Mouse (Mus musculus): ENCODE data around the gene Cenpa. TPM values are rescaled to one million over a fixed set of nuclear protein-coding genes. Genes with fewer than 3 reads are reported as not detected.
A peak's percentile ranks its signal among the peaks of the same experiment; 100 is the strongest.

The Cenpa gene
- polyA plus RNA-seq, 1 experiment from 2014 or later = 454 TPM

DNA sequence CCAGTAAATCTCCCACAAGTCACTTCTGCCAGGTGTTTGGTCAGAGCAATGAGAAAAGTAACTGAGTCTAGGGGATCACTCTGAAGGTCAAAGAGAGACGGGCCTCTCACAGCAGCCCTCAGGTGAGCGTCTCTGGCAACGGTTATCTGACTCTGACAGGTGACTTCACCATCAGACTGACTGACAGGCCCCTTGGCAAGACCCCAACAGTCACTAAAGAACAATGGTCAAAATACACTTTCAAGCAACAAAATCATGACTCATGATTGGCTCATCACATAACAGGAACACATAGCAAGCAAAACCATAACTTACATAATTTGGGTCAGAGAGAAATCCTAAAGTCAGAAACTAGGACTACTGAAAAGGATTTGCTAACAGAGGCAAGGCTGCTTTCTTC is 35.3 kb downstream of the Cenpa start:
- Histone ChIP-seq H3K4me1 (ENCODE audit: insufficient read depth) (no peaks in the 10 kb centered on the region), H3K9me3 (ENCODE audit: low read depth, low read length) (no peaks in the 10 kb centered on the region), H3K36me3 (ENCODE audit: insufficient read depth) (no peaks in the 10 kb centered on the region), H3K9ac (no peak overlapping the region), H3K4me2 (no peak overlapping the region), H3K27ac (ENCODE audit: low read depth) (no peak overlapping the region), H3K27me3 (ENCODE audit: insufficient read depth, low read length) (no peaks in the 10 kb centered on the region), H3K4me3 (ENCODE audit: low read depth, low read length) (no peak overlapping the region)
- 67% methylated on average over 3 of the region's 3 CpGs for WGBS
- DNase-seq (no peak), ATAC-seq (ENCODE audit: insufficient read depth) (no peak)
- no peak for TF ChIP-seq CTCF (IDR thresholded peaks at IDR 0.05; ENCODE audit: low read depth)

DNA sequence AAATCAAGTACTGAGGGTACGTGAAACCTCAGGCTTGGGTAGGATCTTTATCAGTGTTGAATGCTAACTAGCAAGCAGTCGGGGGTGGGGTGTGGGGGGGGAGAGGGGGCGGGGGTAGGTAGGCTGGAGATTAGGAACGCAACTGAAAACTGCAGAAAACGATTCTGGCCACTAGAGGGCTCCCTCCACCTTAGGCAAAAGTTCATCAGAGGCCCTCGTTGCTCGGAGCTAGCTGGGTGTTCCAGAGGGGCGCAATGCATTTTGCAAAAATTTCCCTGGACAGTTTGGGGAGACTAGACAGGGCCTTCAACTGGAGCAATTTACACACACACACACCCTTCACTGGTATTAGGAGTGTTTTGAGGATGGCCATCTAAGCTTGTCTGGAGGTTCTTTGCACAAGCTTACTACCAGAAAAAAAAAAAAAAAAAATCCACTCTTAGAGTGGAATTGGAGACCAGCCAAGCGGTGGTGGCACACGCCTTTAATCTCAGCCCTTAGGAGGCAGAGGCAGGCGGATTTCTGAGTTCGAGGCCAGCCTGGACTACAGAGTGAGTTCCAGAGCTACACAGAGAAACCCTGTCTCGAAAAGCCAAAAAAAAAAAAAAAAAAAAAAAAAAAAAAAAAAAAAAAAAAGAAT is 43.3 kb downstream of the Cenpa start:
- 10% methylated on average over 13 of the region's 13 CpGs for WGBS

DNA sequence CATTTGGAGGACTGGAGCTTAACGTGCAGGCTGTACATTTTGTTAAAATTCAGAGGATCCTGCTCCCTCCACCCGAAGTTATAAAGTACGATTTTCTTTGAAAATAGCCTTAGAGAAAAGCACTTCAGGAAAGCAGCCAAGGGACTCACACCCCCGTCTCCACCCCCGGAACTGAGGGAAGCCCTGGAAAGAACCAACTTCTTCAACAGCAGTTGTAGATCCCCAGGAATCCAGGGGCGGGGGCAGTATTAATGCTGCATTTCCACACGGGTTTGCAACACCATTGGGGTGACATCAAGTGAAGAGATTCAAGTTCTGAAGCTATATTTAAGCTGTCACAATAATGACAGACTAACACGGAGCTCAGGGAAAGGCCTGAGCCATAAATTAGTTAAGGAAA is 43.9 kb downstream of the Cenpa start:
- no peaks in the 10 kb centered on the region for H3K36me3 ChIP-seq (ENCODE audit: insufficient read depth)
- H3K4me1 ChIP-seq (ENCODE audit: insufficient read depth) = peaks cover 9% of the 10 kb centered on the region
- H3K27me3 ChIP-seq (ENCODE audit: insufficient read depth, low read length) = peaks cover 46% of the 10 kb centered on the region
- H3K9ac ChIP-seq = no peak overlapping the region
- H3K9me3 ChIP-seq (ENCODE audit: low read depth, low read length) = no peaks in the 10 kb centered on the region
- DNase-seq (peak; percentile 17), ATAC-seq (ENCODE audit: insufficient read depth) (no peak)
- no peak overlapping the region for H3K27ac ChIP-seq (ENCODE audit: low read depth)
- TF ChIP-seq CTCF (IDR thresholded peaks at IDR 0.05; ENCODE audit: low read depth) = no peak
- WGBS = 35% methylated on average over 8 of the region's 8 CpGs
- no peak overlapping the region for H3K4me3 ChIP-seq (ENCODE audit: low read depth, low read length)
- H3K4me2 ChIP-seq = peak overlapping the region; percentile 74; the same call in 1 of the 2 replicates

More for the DNA sequence above, 43.3 kb downstream of the Cenpa start:
- no peak overlapping the region for H3K4me3 ChIP-seq (ENCODE audit: low read depth, low read length)
- no peak overlapping the region for H3K9ac ChIP-seq
- no peaks in the 10 kb centered on the region for H3K9me3 ChIP-seq (ENCODE audit: low read depth, low read length)
- DNase-seq = peak; percentile 96
- H3K27me3 ChIP-seq (ENCODE audit: insufficient read depth, low read length) = peaks cover 42% of the 10 kb centered on the region
- ATAC-seq (ENCODE audit: insufficient read depth) = peak; percentile 26; the same call in 1 of the 2 replicates
- H3K27ac ChIP-seq (ENCODE audit: low read depth) = no peak overlapping the region
- peaks cover 9% of the 10 kb centered on the region for H3K4me1 ChIP-seq (ENCODE audit: insufficient read depth)
- TF ChIP-seq CTCF (IDR thresholded peaks at IDR 0.05; ENCODE audit: low read depth) = peak; percentile 83
- H3K4me2 ChIP-seq = no peak overlapping the region
- H3K36me3 ChIP-seq (ENCODE audit: insufficient read depth) = no peaks in the 10 kb centered on the region

DNA sequence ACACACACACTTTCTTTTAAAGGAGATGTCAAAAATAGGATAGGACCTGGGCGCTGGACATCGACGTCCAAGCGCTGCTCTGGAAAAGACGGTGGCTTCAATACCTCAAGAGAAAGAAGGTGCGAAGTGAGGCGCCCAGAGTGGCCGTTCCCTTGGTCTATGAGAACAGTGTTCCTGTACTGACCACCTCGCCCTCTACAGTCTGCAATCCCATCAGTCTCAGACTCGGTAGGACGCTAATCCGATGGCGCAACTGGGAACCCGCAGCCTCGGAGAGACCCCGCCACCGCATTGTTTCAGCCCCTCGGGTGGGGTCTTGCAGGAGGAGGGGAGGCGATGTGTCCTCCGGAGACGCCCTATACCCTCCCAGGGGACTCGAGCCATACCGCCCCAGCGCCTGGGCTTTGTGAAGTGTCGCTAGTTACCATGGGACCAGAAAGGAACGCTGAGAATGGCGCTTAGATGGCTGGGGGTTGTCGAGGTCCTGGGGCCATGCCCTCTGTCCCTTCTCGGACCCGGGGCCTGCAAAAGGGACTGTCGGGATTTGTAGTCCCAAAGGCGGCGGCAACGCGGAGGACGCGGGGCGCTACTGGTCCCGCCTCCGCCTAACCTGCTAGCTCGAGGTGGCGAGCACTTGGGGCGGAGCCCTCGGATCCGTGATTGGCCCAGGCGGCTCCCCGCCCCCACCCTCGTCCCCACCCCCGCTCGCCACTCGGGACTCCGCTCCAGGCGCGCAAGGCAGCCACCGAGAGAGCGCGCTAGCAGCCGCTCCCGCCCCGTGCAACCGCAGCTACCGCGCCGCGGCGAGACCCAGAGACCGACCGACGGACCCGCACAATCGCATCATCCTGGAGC is 44.8 kb downstream of the Cenpa start, which contains the start of gene Dpysl5:
Gene Dpysl5, plus strand, starts transcription at position 418 of the 855 bp plus-strand sequence.
- no peak within 1 kb of the TSS for H3K27ac ChIP-seq (ENCODE audit: low read depth)
- peak within 1 kb of the TSS; percentile 41 for H3K4me3 ChIP-seq (ENCODE audit: low read depth, low read length)
- no peaks in the 10 kb centered on the region for H3K36me3 ChIP-seq (ENCODE audit: insufficient read depth)
- peaks cover 46% of the 10 kb centered on the region for H3K27me3 ChIP-seq (ENCODE audit: insufficient read depth, low read length)
- H3K4me2 ChIP-seq = peak within 1 kb of the TSS; percentile 74
- peak; percentile 84 for DNase-seq
- 0 out of 2 replicates have a peak, but pooled peaks have one; percentile 10 for TF ChIP-seq CTCF (IDR thresholded peaks at IDR 0.05; ENCODE audit: low read depth)
- WGBS = under 1% methylated on average over 62 of the region's 71 CpGs
- H3K9ac ChIP-seq = peak within 1 kb of the TSS; percentile 47
- peak; percentile 83 for ATAC-seq (ENCODE audit: insufficient read depth)
- H3K9me3 ChIP-seq (ENCODE audit: low read depth, low read length) = no peaks in the 10 kb centered on the region
- H3K4me1 ChIP-seq (ENCODE audit: insufficient read depth) = peaks cover 9% of the 10 kb centered on the region

DNA sequence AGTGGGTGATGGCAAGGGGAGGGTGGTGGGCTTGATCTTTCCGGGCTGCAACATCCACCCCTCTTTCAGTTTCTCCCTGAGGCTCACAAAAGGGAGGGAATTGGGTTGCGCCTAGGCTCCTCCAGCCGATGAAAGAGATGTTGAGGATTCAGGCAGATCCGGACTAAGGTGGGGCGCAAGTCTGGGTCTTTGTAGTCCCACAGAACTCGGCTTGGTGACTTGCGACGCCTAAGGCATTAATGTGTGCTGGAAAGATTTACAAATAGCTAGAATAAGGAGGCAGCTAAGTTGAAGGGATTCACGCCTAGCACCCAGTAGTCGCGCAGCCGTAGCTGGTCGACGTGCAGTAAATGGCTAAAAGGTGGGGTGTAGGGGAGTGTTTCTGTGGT is 45.4 kb downstream of the Cenpa start:
- Histone ChIP-seq H3K4me2 (peak overlapping the region; percentile 74), H3K9ac (peak overlapping the region; percentile 47), H3K9me3 (ENCODE audit: low read depth, low read length) (no peaks in the 10 kb centered on the region), H3K27ac (ENCODE audit: low read depth) (no peak overlapping the region), H3K4me3 (ENCODE audit: low read depth, low read length) (peak overlapping the region; percentile 41), H3K36me3 (ENCODE audit: insufficient read depth) (no peaks in the 10 kb centered on the region), H3K27me3 (ENCODE audit: insufficient read depth, low read length) (peaks cover 46% of the 10 kb centered on the region), H3K4me1 (ENCODE audit: insufficient read depth) (peaks cover 9% of the 10 kb centered on the region)
- WGBS = under 1% methylated on average over 14 of the region's 14 CpGs
- DNase-seq (no peak), ATAC-seq (ENCODE audit: insufficient read depth) (no peak)
- no peak for TF ChIP-seq CTCF (IDR thresholded peaks at IDR 0.05; ENCODE audit: low read depth)

DNA sequence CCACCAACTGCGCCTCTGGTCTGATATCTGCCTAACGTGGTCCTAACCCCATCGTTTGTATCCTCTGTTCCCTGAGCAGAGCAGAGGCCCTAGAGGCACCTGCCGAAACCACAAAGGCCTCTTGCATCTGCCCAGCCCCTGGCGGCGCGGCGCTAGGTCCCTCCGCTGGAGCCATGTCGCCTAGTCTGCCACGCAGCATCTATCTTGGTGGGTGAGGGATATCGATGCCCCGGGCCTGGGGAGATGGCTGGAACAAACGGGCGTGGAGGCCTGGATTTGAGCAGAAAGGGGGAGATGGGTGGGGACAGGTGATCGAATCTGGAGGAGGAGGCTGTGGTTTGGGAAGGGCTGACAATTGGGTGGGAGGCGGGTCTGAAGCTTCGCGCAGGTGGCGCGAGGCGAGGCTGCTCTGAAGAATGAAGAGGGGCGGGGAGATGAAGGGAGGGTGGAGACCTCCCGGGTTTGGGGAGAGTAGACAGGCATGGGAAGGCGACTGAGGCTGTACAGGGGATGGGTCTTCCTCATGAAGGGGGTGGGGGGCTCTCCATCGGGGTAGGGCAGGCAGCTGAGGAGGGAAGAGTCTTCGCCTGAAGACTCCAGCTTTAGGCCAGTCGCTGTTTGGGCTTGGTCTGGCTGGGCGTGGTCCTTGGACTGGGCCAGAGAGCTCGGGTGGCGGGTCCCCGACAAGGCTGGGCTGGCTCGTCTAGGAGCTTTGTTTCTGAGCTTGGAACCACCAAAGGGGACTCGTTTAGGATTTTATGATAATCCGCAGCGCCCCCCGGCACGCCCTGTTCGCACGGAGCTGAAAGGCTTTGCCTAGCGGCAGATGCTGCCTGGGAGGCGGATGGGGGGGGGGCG is 46.1 kb downstream of the Cenpa start:
- Histone ChIP-seq H3K4me3 (ENCODE audit: low read depth, low read length) (peak overlapping the region; percentile 41), H3K9ac (peak overlapping the region; percentile 47), H3K9me3 (ENCODE audit: low read depth, low read length) (no peaks in the 10 kb centered on the region), H3K36me3 (ENCODE audit: insufficient read depth) (no peaks in the 10 kb centered on the region), H3K27ac (ENCODE audit: low read depth) (no peak overlapping the region), H3K4me1 (ENCODE audit: insufficient read depth) (peaks cover 9% of the 10 kb centered on the region), H3K4me2 (peak overlapping the region; percentile 74), H3K27me3 (ENCODE audit: insufficient read depth, low read length) (peaks cover 46% of the 10 kb centered on the region)
- no peak for TF ChIP-seq CTCF (IDR thresholded peaks at IDR 0.05; ENCODE audit: low read depth)
- ATAC-seq (ENCODE audit: insufficient read depth) = peak; percentile 6
- peak; percentile 41 for DNase-seq
- WGBS = under 1% methylated on average over 43 of the region's 43 CpGs
